Mouse (Mus musculus) CH12F3 (cell line): Measurements from ENCODE around the gene Ezh1.

Experiments
- in situ Hi-C: fragments of 300-500 bp; cut with MboI; formaldehyde crosslinking; loops from 2 replicates; pipeline ENCODE4 v1.14.3; 2020; ENCODE audit warnings: low sequenced_read_pairs

Ezh1 gene

DNA sequence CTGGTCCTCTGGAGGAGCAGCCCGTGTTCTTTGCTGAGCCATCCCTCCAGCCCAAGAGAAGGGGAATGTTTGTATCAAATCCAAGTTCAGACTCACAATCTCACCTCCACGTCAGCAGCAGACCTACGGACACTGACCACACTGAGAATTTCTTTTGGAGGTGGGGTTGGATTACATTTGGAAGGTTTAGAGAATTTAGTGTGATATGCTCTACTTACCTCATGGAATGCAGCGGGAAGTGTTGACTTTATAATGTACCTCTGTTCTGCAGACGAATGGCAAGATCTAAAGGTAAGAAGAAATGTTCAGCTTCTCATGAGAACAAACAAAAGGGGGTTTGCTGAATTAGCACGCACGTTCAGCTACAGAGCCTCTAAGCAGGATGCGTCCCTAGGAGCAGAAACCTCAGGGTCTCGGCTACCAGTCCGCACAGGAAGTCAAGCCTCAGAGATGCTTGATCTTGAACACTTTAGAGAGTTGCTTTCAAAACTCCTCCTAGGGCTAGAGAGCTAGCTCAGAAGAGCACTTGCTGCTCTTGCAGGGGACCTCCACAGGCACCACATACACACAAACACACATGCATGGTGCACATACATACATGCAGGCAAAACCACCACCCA is 7.7 kb downstream of the Ezh1 start:
- in situ Hi-C loops = loop anchor here (5.0 to 10.0 kb wide), 2 partner anchors 34 to 176 kb away; partner anchors contain the start of gene Vps25

DNA sequence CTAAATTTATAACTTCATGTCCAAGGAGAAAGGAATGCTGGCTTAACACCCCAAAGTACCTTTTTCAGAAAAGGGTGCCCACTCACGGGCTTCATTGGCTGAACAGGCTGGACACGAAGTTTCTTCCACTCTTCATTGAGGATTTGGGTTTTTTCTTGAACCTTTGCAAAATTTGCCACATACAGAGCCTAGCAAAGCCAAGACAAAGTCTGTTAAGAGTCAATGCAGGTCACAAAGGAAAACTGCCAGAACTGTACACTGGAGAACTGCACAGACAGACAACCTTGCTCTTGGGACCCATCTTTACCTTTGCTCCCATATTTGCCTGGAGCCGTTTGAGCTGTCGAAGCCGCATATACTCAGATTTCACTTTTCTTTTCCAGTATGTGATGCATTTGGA is 9.3 kb downstream of the Ezh1 start:
- in situ Hi-C loops = loop anchor here (5.0 to 10.0 kb wide), 2 partner anchors 35 to 178 kb away; partner anchors contain the start of gene Vps25

- in situ Hi-C loops = loop anchor here (10.0 kb wide), 1 partner anchor 183 kb away; no protein-coding TSS in a partner anchor
Measured at GRCm38 (mm10) chr11:101211970-101212369, 14.3 kb downstream of the Ezh1 start.

DNA sequence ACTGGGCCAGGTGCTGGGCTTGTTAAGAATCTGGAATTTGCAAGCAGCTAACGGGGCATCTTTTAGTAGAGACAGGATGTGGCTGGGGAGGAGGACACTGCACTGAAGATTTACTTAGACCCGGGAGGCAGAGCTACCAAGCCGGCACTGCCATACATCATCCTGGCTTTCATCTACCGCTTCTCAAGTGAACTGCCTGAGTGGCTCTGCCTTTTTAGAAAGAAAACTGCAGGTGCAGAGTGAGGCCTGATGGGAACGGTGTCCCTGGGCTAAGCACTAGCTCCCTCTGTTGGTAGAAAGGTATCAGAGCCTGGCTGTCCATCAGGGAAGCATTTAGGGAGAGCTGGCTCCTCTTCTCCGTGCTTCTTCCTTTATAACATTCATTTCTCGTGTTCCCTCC is 25.3 kb downstream of the Ezh1 start:
- in situ Hi-C loops = no loop called here

GRCm38 (mm10) chr11:101199555-101199954 is 26.7 kb downstream of the Ezh1 start:
- in situ Hi-C loops = no loop called here

DNA sequence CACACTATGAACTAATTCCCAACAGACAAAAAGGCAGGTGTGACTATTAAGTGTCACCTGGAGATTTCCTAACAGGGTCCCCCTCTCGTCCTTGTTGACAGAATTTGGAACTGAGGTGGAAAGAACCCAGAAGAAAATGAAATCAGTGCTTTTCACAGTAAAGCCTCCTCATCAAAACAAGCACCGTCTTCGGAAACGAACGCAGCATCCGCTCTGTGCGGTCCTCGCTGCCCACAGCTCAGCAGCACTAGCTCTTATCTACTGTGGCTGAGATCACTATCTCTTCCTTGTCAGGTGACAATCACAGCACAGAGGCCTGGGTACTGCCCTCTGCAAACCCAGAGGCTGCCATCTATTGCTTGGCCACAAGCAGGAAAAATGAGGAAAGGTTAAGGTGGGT is 30.1 kb downstream of the Ezh1 start:
- in situ Hi-C loops = no loop called here

DNA sequence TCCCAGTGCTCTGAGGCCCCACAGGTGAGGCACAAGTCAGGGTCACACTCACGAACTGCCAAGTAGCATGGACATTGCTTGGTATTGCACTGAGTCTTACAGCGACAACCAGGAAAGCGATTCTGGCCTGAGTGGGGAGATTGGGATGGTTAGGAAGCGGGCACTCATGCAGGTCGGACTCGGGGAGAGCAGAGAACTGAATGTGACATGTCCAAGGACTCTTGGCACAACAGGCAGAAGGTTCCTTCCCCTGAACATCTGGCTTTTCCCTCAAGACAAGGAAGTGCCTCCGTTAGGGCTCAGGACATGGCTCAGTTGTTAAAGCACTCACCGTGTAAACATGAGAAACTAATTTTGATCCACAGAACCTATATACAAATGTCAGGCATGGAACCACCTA is 30.7 kb downstream of the Ezh1 start:
- in situ Hi-C loops = no loop called here

- in situ Hi-C loops = no loop called here
Measured at GRCm38 (mm10) chr11:101195101-101195500, 31.2 kb downstream of the Ezh1 start.

GRCm38 (mm10) chr11:101194643-101195042 is 31.6 kb downstream of the Ezh1 start:
- in situ Hi-C loops = no loop called here

DNA sequence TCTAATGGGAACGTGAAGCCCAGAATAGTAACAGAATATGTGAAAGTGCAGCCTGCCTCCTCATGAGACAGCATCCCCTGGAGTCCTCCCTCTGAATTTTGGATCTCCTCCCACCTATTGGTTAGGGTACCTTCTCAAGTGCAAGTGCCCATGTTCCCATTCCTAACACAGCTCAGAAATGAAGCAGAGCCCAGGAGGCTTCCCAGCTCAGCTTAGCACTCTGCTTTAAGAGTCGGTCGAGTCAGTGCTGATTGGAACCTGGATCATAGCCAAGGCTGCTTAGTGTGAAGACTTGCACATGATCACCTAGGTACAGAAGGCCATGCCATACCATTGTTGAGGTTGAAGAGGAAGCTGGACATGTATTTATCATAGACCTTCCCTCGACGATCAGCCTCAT is 32.1 kb downstream of the Ezh1 start:
- in situ Hi-C loops = no loop called here

- in situ Hi-C loops = no loop called here
Measured at GRCm38 (mm10) chr11:101193076-101193475, 33.2 kb downstream of the Ezh1 start.

GRCm38 (mm10) chr11:101192646-101193045 is 33.6 kb downstream of the Ezh1 start:
- in situ Hi-C loops = no loop called here

- in situ Hi-C loops = no loop called here
Measured at GRCm38 (mm10) chr11:101191919-101192470, 34.3 kb downstream of the Ezh1 start.

GRCm38 (mm10) chr11:101190913-101191907 is 35.1 kb downstream of the Ezh1 start:
- in situ Hi-C loops = no loop called here

DNA sequence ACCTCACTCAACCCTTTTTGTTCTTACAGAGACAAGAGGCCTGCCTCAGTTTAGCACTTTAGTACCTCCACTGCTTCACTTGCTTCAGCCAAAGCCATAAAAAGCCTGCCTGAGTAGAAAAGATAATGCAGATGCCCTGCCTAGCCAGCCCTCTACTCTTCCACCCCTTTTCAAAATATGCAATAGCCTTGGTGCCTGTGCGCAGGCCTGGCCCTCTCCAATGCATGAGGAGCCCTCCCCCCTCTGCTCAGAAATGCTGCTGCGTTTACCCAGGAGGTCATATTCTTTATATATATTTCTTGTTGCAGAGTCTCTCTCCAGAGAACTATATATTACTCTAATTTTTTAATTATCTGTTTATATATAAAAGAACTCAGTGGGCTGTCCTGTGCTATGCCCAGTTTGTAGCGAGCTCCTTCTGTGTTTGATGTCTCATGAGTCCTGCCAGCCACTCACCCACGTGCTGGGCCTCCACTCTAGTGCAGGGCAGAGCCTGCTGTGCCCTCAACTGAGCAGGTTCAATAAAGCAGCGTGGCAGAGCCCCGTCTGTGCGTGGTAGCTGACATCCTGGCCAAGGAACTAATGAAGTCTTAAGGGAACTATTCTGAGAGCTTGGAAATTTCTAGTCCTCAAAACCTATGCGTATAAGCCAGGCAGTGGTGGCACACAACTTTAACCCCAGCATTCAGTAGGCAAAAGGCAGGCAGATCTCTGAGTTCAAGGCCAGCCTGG is 35.9 kb downstream of the Ezh1 start:
- in situ Hi-C loops = no loop called here

GRCm38 (mm10) chr11:101189495-101190180 is 36.6 kb downstream of the Ezh1 start:
- in situ Hi-C loops = no loop called here

DNA sequence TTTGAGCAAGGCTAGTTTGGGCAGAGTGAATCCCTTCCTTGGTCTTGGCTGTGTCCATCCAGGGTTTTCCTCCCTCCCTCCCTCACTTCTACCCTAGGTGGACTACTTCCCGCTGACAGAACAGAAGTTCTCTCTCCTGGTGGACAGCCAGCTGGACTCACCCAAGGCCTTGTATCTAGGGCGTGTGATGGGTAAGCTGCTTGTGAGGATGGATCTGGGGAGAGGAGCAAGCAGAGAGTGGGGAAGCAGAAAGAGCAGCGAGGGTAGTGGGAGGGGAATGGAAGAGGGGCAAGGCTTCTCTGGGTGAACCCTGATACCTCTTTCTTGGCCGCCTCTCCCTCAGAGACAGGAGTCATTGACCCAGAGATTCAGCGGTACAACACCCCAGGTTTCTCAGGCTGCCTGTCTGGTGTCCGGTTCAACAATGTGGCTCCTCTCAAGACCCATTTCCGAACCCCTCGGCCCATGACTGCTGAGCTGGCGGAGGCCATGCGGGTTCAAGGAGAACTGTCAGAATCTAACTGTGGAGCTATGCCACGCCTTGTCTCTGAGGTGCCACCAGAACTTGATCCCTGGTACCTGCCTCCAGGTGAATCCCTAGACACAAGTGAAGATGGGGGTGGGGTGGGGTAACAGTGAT is 38.0 kb downstream of the Ezh1 start:
- in situ Hi-C loops = no loop called here

DNA sequence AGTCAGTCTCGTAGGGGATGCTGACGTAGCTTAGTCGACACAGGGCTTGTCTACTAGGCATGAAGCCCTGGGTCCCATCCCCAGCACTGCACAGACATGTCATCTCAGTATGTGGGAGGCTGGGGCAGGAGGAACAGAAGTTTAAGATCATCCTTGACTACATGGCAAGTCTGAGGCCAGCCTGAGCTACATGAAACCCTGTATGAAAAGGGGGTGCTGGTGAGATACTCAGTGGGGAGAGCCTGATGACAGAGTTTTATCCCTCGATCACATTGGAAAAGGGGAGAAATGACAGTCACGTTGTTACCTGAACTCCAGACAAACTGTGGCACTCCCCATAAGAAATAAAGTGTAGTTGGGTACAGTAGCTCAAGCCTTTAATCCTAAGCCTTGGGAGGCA is 38.7 kb downstream of the Ezh1 start:
- in situ Hi-C loops = no loop called here

GRCm38 (mm10) chr11:101186526-101187247 is 39.6 kb downstream of the Ezh1 start:
- in situ Hi-C loops = no loop called here
